Mouse (Mus musculus) liver, adult 2 months (tissue): ENCODE data around the gene Hoxb4.

Experiments used
- CTCF ChIP-seq: fragments of 200-500 bp; IDR thresholded peaks from 2 replicates; pipeline ENCODE4 v1.5.1; 2011; ENCODE audit warnings: low read depth, low read length, control low read depth
- POLR2A ChIP-seq: fragments of 200-500 bp; IDR thresholded peaks from 2 replicates; pipeline ENCODE4 v1.6.1; 2011; ENCODE audit warnings: low read length, control low read depth; ENCODE audit not compliant: insufficient read depth; ENCODE audit errors: extremely low read depth

DNA sequence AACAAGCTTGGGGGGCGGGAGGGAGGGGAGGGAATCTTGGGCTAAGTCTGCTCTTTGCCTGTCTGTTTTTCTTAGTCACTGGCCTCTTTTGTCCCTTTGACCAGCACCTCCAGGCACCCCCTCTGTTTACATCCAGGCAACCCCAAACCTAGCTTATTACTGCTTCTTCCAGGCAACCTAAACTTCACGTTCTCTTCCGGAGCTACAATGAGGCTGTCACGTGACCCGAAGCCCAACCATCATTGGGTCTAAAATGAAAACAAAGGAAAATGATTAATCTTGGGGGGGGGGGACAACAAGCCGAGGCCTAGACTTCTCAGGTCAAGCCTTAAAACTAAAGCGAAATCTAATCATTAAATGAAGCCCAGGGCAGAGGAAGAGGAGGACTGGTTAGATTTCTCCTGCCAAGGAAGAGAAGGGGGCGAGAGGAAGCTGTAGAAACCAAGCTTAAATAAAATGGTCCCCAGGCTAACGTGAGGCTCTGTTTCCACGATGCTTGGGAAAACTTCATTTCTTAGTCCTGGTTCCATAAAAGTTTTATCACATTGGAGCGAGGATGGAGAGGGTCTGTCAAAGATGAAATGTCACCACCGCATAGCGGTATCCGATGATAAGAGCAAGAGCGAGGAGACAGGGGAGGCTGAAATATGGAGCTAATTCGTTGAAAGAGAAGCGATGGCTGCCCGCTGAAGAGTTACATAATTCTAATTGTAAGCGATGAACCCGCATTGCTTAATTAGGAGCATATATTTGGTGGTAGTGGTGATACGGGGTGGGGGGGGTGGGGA, 30.3 kb downstream of the Hoxb4 start:
- no peak for TF ChIP-seq POLR2A
- no peak for TF ChIP-seq CTCF
